Mouse (Mus musculus): Measurements from ENCODE around the gene Vamp1. TPM values are rescaled to one million over a fixed set of nuclear protein-coding genes. Genes with fewer than 3 reads are reported as not detected.

Vamp1 gene
- 14.2 and 21.2 TPM in 2 replicates for polyA plus RNA-seq (2015; fragmentation: Nextera tagmentation; extraction: Ambion mirVana)

- Histone ChIP-seq H3K4me1 (ENCODE audit: control insufficient read depth, insufficient read depth, low read length) (peaks cover 7% of the 10 kb centered on the region), H3K36me3 (ENCODE audit: control insufficient read depth, insufficient read depth, low read length) (no peaks in the 10 kb centered on the region)
These were observed at the start of gene Vamp1 for GRCm38 (mm10) chr6:125215148-125215954. TSS of gene Vamp1 (plus strand) at chr6:125215551.

GRCm38 (mm10) chr6:125166051-125166751 lies 49.1 kb upstream of the Vamp1 start, which contains the start of gene Gapdh:
TSS of gene Gapdh (minus strand) at chr6:125166467.
- H3K36me3 ChIP-seq (ENCODE audit: control insufficient read depth, insufficient read depth, low read length), result peaks cover 22% of the 10 kb centered on the region
- peak; percentile 19 for ATAC-seq

More at GRCm38 (mm10) chr6:125215148-125215954, at the start of gene Vamp1:
- H3K9me3 ChIP-seq (replicated peaks; ENCODE audit: control insufficient read depth, low read length, poor library complexity, severe bottlenecking), result no peaks in the 10 kb centered on the region
- H3K4me2 ChIP-seq (ENCODE audit: low read length), result peak within 1 kb of the TSS; percentile 63
- peak within 1 kb of the TSS; percentile 79 for H3K9ac ChIP-seq (ENCODE audit: low read depth, low read length)
- peak within 1 kb of the TSS; percentile 85 for H3K27ac ChIP-seq (ENCODE audit: low read length)
- peaks cover 5% of the 10 kb centered on the region; the same call in 1 of the 2 replicates for H3K27me3 ChIP-seq (ENCODE audit: control insufficient read depth, insufficient read depth, low read depth, low read length)
- under 1% methylated on average over 48 of the region's 48 CpGs for WGBS
- peak within 1 kb of the TSS; percentile 58 for H3K4me3 ChIP-seq (ENCODE audit: low read depth, low read length)
- ATAC-seq, result peak; percentile 98

GRCm38 (mm10) chr6:125166861-125167650 lies 48.3 kb upstream of the Vamp1 start:
- Histone ChIP-seq H3K9me3 (replicated peaks; ENCODE audit: control insufficient read depth, low read length, poor library complexity, severe bottlenecking) (no peaks in the 10 kb centered on the region), H3K27me3 (ENCODE audit: control insufficient read depth, insufficient read depth, low read depth, low read length) (no peaks in the 10 kb centered on the region), H3K4me1 (ENCODE audit: control insufficient read depth, insufficient read depth, low read length) (peaks cover 26% of the 10 kb centered on the region), H3K36me3 (ENCODE audit: control insufficient read depth, insufficient read depth, low read length) (peaks cover 25% of the 10 kb centered on the region), H3K9ac (ENCODE audit: low read depth, low read length) (peak overlapping the region; percentile 89), H3K27ac (ENCODE audit: low read length) (peak overlapping the region; percentile 94), H3K4me2 (ENCODE audit: low read length) (peak overlapping the region; percentile 83), H3K4me3 (ENCODE audit: low read depth, low read length) (no peak overlapping the region; the same call in 1 of the 2 replicates)
- 14% methylated on average over 10 of the region's 10 CpGs for WGBS
- no peak for ATAC-seq

More at GRCm38 (mm10) chr6:125166051-125166751, 49.1 kb upstream of the Vamp1 start, which contains the start of gene Gapdh:
- Histone ChIP-seq H3K27me3 (ENCODE audit: control insufficient read depth, insufficient read depth, low read depth, low read length) (no peaks in the 10 kb centered on the region), H3K4me1 (ENCODE audit: control insufficient read depth, insufficient read depth, low read length) (peaks cover 26% of the 10 kb centered on the region), H3K4me3 (ENCODE audit: low read depth, low read length) (peak within 1 kb of the TSS; percentile 73), H3K9ac (ENCODE audit: low read depth, low read length) (peak within 1 kb of the TSS; percentile 89), H3K27ac (ENCODE audit: low read length) (peak within 1 kb of the TSS; percentile 94), H3K9me3 (replicated peaks; ENCODE audit: control insufficient read depth, low read length, poor library complexity, severe bottlenecking) (no peaks in the 10 kb centered on the region), H3K4me2 (ENCODE audit: low read length) (peak within 1 kb of the TSS; percentile 83)
- 1% methylated on average over 18 of the region's 18 CpGs for WGBS

- Histone ChIP-seq H3K27me3 (ENCODE audit: control insufficient read depth, insufficient read depth, low read depth, low read length) (no peaks in the 10 kb centered on the region), H3K9me3 (replicated peaks; ENCODE audit: control insufficient read depth, low read length, poor library complexity, severe bottlenecking) (no peaks in the 10 kb centered on the region), H3K9ac (ENCODE audit: low read depth, low read length) (no peak overlapping the region), H3K27ac (ENCODE audit: low read length) (no peak overlapping the region), H3K4me2 (ENCODE audit: low read length) (no peak overlapping the region), H3K4me3 (ENCODE audit: low read depth, low read length) (no peak overlapping the region), H3K36me3 (ENCODE audit: control insufficient read depth, insufficient read depth, low read length) (peaks cover 34% of the 10 kb centered on the region), H3K4me1 (ENCODE audit: control insufficient read depth, insufficient read depth, low read length) (peaks cover 26% of the 10 kb centered on the region)
- no peak for ATAC-seq
- WGBS, result 89% methylated on average over 14 of the region's 14 CpGs
These were observed 47.3 kb upstream of the Vamp1 start for GRCm38 (mm10) chr6:125168086-125168485.

- 86% methylated on average over 6 of the region's 6 CpGs for WGBS
- peaks cover 16% of the 10 kb centered on the region for H3K4me1 ChIP-seq (ENCODE audit: control insufficient read depth, insufficient read depth, low read length)
- H3K36me3 ChIP-seq (ENCODE audit: control insufficient read depth, insufficient read depth, low read length), result peaks cover 46% of the 10 kb centered on the region
- H3K4me2 ChIP-seq (ENCODE audit: low read length), result no peak overlapping the region
- H3K9ac ChIP-seq (ENCODE audit: low read depth, low read length), result no peak overlapping the region
- H3K4me3 ChIP-seq (ENCODE audit: low read depth, low read length), result no peak overlapping the region
- no peaks in the 10 kb centered on the region for H3K9me3 ChIP-seq (replicated peaks; ENCODE audit: control insufficient read depth, low read length, poor library complexity, severe bottlenecking)
- no peak for ATAC-seq
- no peak overlapping the region for H3K27ac ChIP-seq (ENCODE audit: low read length)
- no peaks in the 10 kb centered on the region for H3K27me3 ChIP-seq (ENCODE audit: control insufficient read depth, insufficient read depth, low read depth, low read length)
These were observed 45.2 kb upstream of the Vamp1 start for GRCm38 (mm10) chr6:125170194-125170593.

- no peak for ATAC-seq
- Histone ChIP-seq H3K27me3 (ENCODE audit: control insufficient read depth, insufficient read depth, low read depth, low read length) (no peaks in the 10 kb centered on the region), H3K36me3 (ENCODE audit: control insufficient read depth, insufficient read depth, low read length) (peaks cover 64% of the 10 kb centered on the region), H3K4me3 (ENCODE audit: low read depth, low read length) (no peak overlapping the region), H3K9me3 (replicated peaks; ENCODE audit: control insufficient read depth, low read length, poor library complexity, severe bottlenecking) (no peaks in the 10 kb centered on the region), H3K4me2 (ENCODE audit: low read length) (no peak overlapping the region), H3K27ac (ENCODE audit: low read length) (no peak overlapping the region), H3K9ac (ENCODE audit: low read depth, low read length) (no peak overlapping the region), H3K4me1 (ENCODE audit: control insufficient read depth, insufficient read depth, low read length) (no peaks in the 10 kb centered on the region; the same call in 1 of the 2 replicates)
- WGBS, result 92% methylated on average over 2 of the region's 2 CpGs
These were observed 42.9 kb upstream of the Vamp1 start for GRCm38 (mm10) chr6:125172474-125172873.

GRCm38 (mm10) chr6:125173256-125173655 lies 42.1 kb upstream of the Vamp1 start:
- 97% methylated on average over 7 of the region's 7 CpGs for WGBS
- no peaks in the 10 kb centered on the region for H3K9me3 ChIP-seq (replicated peaks; ENCODE audit: control insufficient read depth, low read length, poor library complexity, severe bottlenecking)
- H3K36me3 ChIP-seq (ENCODE audit: control insufficient read depth, insufficient read depth, low read length), result peaks cover 69% of the 10 kb centered on the region
- H3K9ac ChIP-seq (ENCODE audit: low read depth, low read length), result no peak overlapping the region
- ATAC-seq, result no peak
- H3K4me3 ChIP-seq (ENCODE audit: low read depth, low read length), result no peak overlapping the region
- H3K27ac ChIP-seq (ENCODE audit: low read length), result no peak overlapping the region
- no peaks in the 10 kb centered on the region for H3K27me3 ChIP-seq (ENCODE audit: control insufficient read depth, insufficient read depth, low read depth, low read length)
- H3K4me1 ChIP-seq (ENCODE audit: control insufficient read depth, insufficient read depth, low read length), result no peaks in the 10 kb centered on the region
- no peak overlapping the region for H3K4me2 ChIP-seq (ENCODE audit: low read length)

GRCm38 (mm10) chr6:125175469-125175868 lies 39.9 kb upstream of the Vamp1 start:
- Histone ChIP-seq H3K4me3 (ENCODE audit: low read depth, low read length) (no peak overlapping the region), H3K27ac (ENCODE audit: low read length) (no peak overlapping the region), H3K36me3 (ENCODE audit: control insufficient read depth, insufficient read depth, low read length) (peaks cover 70% of the 10 kb centered on the region), H3K9ac (ENCODE audit: low read depth, low read length) (no peak overlapping the region), H3K27me3 (ENCODE audit: control insufficient read depth, insufficient read depth, low read depth, low read length) (no peaks in the 10 kb centered on the region), H3K9me3 (replicated peaks; ENCODE audit: control insufficient read depth, low read length, poor library complexity, severe bottlenecking) (no peaks in the 10 kb centered on the region), H3K4me1 (ENCODE audit: control insufficient read depth, insufficient read depth, low read length) (no peaks in the 10 kb centered on the region), H3K4me2 (ENCODE audit: low read length) (no peak overlapping the region)
- WGBS, result 92% methylated on average over 5 of the region's 5 CpGs
- no peak for ATAC-seq
